Mouse (Mus musculus) ES-E14 (cell line): ENCODE data around the gene Cd180.

Source experiments
- HCFC1 ChIP-seq: IDR thresholded peaks from 2 replicates; pipeline ENCODE4 v1.6.1; 2012; ENCODE audit warnings: low read length, inconsistent platforms, borderline replicate concordance; ENCODE audit not compliant: insufficient read depth
- MAFK ChIP-seq: IDR thresholded peaks from 2 replicates; pipeline ENCODE4 v1.6.1; 2014; ENCODE audit warnings: mild to moderate bottlenecking, low read depth, low read length, inconsistent platforms; ENCODE audit not compliant: insufficient read depth
- ZC3H11A ChIP-seq: IDR thresholded peaks from 2 replicates; pipeline ENCODE4 v1.6.1; 2012; ENCODE audit warnings: low read depth, mild to moderate bottlenecking, inconsistent platforms, low read length, borderline replicate concordance
- ZNF384 ChIP-seq: IDR thresholded peaks from 2 replicates; pipeline ENCODE4 v1.6.1; 2012; ENCODE audit warnings: low read depth, low read length, inconsistent platforms

DNA sequence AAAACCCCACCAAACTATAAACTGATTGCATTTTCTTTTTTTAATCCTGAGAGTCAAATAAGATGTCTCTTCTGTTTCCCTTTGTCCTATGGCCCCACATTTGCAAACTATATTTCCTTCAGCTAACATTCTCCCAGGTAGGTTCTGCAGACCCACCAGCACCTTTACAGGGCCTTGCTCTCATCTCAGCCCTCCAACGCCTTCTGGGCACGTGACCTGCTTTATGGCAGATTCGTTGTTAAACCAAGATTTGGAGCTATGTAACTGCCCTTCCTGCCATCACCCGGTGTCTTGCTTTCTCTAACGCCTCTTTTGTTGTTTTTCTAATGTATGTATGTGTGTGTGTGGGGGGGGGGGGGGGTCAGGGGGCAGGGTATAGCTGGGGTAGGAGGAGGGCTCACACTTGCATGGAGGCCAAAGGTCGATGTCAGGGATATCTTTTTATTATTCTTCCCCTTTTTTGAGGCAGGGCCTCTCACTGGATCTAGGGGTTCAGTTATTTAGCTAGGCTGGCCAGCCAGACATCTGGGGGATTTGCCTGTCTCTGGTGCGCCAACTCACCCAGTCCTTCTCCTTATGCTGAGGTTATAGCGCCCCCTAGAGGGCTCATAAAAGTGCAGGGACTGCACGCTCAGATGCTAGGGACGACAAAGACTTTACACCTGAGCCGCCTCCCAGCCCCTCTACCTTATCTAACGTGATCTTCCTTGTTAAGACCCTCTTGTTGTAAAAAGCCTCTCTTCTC is 28.3 kb upstream of the Cd180 start:
- TF ChIP-seq MAFK (no peak), ZC3H11A (peak; percentile 94), ZNF384 (no peak), HCFC1 (no peak)
